Mouse (Mus musculus) neural tube, embryonic 11.5 days (tissue): ENCODE data around the gene Csk. TPM values are rescaled to one million over a fixed set of nuclear protein-coding genes. Genes with fewer than 3 reads are reported as not detected.

Experiments
- ATAC-seq: fragments of 200-750 bp; cut with Nextera tagmentation; 2 replicates; pipeline ENCODE4 v1.8.0; 2017; ENCODE audit warnings: moderate number of reproducible peaks, mild to moderate bottlenecking, moderate TSS enrichment, moderate library complexity; ENCODE audit not compliant: insufficient read depth, low FRiP score, low TSS enrichment
- DNase-seq: peaks from one replicate; pipeline ENCODE4 v3.0.0-alpha.2; 2015; ENCODE audit warnings: low spot score
- H3K27ac ChIP-seq: fragments of 300-500 bp; sonication (generic); 2 replicates; pipeline ENCODE4 v1.5.1; 2014; ENCODE audit warnings: low read depth, mild to moderate bottlenecking, low read length
- H3K27me3 ChIP-seq: fragments of 300-500 bp; sonication (generic); 2 replicates; pipeline ENCODE4 v1.6.1; 2014; ENCODE audit warnings: mild to moderate bottlenecking, low read length, mixed read lengths; ENCODE audit not compliant: control insufficient read depth, insufficient read depth
- H3K36me3 ChIP-seq: fragments of 300-500 bp; sonication (generic); 2 replicates; pipeline ENCODE4 v1.6.1; 2014; ENCODE audit warnings: mild to moderate bottlenecking, low read length, moderate library complexity, mixed read lengths; ENCODE audit not compliant: control insufficient read depth, insufficient read depth
- H3K4me1 ChIP-seq: fragments of 300-500 bp; sonication (generic); 2 replicates; pipeline ENCODE4 v1.6.1; 2014; ENCODE audit warnings: low read length, mixed read lengths; ENCODE audit not compliant: control insufficient read depth, insufficient read depth
- H3K4me2 ChIP-seq: fragments of 300-500 bp; sonication (generic); 2 replicates; pipeline ENCODE4 v1.6.1; 2014; ENCODE audit warnings: low read depth, mild to moderate bottlenecking, moderate library complexity
- H3K4me3 ChIP-seq: fragments of 300-500 bp; sonication (generic); 2 replicates; pipeline ENCODE4 v1.5.1; 2014; ENCODE audit warnings: low read depth, low read length
- H3K9ac ChIP-seq: fragments of 300-500 bp; sonication (generic); 2 replicates; pipeline ENCODE4 v1.6.1; 2014; ENCODE audit warnings: mild to moderate bottlenecking, low read length
- H3K9me3 ChIP-seq: fragments of 300-500 bp; sonication (generic); 2 replicates; pipeline ENCODE4 v1.6.1; 2016; ENCODE audit warnings: low read length; ENCODE audit not compliant: control insufficient read depth
- WGBS: fragments of 180-500 bp; shearing (Covaris S2); extraction: QIAGEN DNeasy Blood & Tissue Kit; methylation state at CpG from one replicate; pipeline ENCODE4 v1.1.7; 2014; 5-methylcytosine and 5-hydroxymethylcytosine counted together
- polyA plus RNA-seq: library from polyadenylated mRNA; unstranded; fragments of >200 nt; fragmentation: Nextera tagmentation; extraction: Ambion mirVana; gene quantifications from 2 replicates; pipeline ENCODE4 v1.2.1, GENCODE M21; 2014

Gene Csk
- polyA plus RNA-seq, 1 experiment from 2014 or later, result 35.2 TPM

DNA sequence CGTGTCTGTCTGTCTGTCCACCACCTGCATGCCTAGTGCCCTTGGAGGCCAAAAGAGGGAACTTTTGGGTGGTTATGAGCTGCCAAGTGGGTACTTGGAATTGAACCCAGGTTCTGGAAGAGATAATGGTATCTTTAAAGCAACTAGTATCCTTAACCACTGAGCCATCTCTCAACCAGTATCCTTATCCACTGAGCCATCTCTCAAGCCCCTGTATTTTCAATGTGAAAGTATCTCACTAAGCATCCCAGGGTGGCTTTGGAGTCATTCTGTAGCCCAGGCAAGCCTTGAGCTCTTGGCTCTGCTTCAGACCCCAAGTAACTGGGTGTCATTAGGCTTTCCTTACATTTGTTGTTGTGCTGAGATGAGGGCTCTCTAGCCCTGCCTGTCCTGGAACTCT, 1.5 kb upstream of the Csk start:
- Histone ChIP-seq H3K27me3 (no peaks in the 10 kb centered on the region), H3K4me1 (peaks cover 9% of the 10 kb centered on the region), H3K4me2 (no peak overlapping the region), H3K27ac (no peak overlapping the region), H3K9ac (no peak overlapping the region), H3K36me3 (no peaks in the 10 kb centered on the region), H3K9me3 (no peaks in the 10 kb centered on the region), H3K4me3 (no peak overlapping the region)
- ATAC-seq (no peak), DNase-seq (no peak)
- WGBS, result 85% methylated on average over 1 of the region's 1 CpGs

DNA sequence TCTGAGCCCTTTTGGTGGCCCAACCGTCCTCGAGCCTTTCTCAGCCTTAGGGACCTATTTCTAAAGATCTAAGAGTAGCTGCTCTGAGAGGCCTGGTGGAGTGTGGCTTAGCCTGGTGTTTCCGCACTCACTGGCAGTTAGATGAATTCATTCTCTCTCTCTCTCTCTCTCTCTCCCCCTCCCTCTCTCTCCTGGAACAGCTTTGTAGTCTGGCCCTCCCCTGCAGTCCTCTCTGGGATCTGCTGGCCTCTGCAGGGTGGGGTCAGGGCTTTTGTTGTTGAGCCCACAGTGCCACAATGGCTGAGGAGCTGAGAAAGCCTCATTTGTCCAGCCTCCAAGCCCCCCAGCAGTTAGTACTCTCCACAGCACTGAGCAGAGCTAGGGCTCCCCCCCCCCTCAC, 576 bp downstream of the Csk start:
- ATAC-seq (no peak), DNase-seq (no peak)
- Histone ChIP-seq H3K4me3 (no peak overlapping the region), H3K4me1 (peaks cover 9% of the 10 kb centered on the region), H3K9me3 (no peaks in the 10 kb centered on the region), H3K27me3 (no peaks in the 10 kb centered on the region), H3K9ac (no peak overlapping the region), H3K36me3 (no peaks in the 10 kb centered on the region), H3K4me2 (no peak overlapping the region), H3K27ac (no peak overlapping the region)
- WGBS, result 18% methylated on average over 3 of the region's 3 CpGs

DNA sequence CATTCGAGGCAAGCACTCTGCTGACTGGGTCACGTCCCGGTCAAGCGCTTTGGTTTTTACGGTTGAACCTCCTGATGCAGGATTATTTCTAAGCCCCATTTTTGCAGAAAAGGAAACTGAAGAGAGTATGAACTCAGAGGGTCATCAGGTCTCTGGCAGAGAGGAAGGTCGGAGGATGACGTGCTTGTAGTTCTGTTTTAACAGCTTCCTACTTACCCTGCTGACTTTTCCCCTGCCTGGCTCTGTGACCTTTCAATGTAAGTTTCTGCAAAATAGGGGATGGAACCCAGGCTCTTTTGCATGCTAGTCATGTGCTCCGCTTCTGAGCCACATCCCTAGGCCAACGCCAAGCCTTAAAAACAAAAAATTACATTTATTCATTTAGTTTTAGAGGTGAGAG, 1.1 kb downstream of the Csk start:
- H3K27ac ChIP-seq, result no peak overlapping the region
- no peak overlapping the region for H3K9ac ChIP-seq
- no peak overlapping the region for H3K4me2 ChIP-seq
- no peaks in the 10 kb centered on the region for H3K36me3 ChIP-seq
- H3K27me3 ChIP-seq, result no peaks in the 10 kb centered on the region
- 69% methylated on average over 9 of the region's 9 CpGs for WGBS
- no peak for DNase-seq
- H3K4me3 ChIP-seq, result no peak overlapping the region
- H3K4me1 ChIP-seq, result peaks cover 9% of the 10 kb centered on the region
- ATAC-seq, result no peak
- H3K9me3 ChIP-seq, result no peaks in the 10 kb centered on the region

DNA sequence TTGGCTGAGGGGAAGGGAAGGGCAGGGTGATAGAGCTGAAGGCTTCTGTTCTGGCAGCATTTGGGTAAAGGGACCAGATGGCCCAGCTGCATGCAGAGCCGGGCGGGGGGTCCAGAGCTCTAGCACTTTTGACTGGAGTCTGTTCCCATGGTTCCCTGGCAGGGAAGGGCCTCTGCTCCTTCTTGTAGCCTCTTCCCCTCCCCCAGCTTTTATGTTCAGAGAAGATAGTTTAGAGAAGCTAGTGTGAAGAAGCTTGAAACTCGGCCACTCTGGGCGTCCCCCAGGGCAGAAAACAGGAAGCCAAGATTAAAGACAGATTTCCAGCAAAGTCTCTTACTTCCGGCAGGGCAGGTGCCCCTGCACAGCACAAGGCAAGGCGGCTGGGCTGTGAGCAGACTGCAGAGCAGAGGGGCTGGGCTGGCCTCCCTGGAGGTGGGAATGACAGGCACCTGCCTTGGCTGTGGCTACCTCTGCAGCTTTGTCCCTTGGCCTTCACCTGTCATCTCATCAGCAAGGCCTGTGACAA, 2.6 kb downstream of the Csk start:
- WGBS, result 26% methylated on average over 6 of the region's 6 CpGs
- H3K27ac ChIP-seq, result no peak overlapping the region
- H3K4me2 ChIP-seq, result no peak overlapping the region
- ATAC-seq, result no peak
- no peak for DNase-seq
- H3K4me1 ChIP-seq, result peaks cover 9% of the 10 kb centered on the region
- no peak overlapping the region for H3K9ac ChIP-seq
- H3K4me3 ChIP-seq, result no peak overlapping the region
- no peaks in the 10 kb centered on the region for H3K9me3 ChIP-seq
- H3K36me3 ChIP-seq, result no peaks in the 10 kb centered on the region
- no peaks in the 10 kb centered on the region for H3K27me3 ChIP-seq

DNA sequence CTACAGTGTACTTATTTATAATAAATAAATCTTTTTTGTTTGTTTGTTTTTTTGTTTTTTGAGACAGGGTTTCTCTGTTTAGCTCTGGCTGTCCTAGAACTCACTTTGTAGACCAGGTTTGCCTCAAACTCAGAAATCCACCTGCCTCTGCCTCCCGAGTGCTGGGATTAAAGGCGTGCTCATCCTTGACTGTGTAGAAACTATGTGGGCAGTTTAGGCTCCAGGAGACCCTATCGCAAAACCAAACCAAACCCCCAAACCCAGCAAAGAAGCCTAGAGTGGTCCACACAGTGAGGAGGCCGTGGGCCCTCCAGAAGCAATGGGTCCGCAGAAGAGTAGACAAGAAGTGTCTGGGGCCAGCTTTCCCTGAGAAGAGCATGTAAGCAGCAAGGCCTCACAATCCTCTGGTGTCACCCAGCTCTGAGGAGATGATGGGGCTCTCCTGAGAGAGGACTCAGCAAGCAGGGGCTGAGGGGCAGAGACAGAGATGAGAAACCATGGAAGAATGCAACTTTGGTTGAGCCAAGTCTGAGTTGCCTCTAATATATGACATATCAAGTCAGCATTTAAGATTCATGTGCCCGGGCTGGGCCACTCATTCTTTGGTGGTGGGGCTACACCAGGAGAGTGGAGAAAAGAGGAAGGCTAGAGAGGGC, 3.2 kb downstream of the Csk start:
- Histone ChIP-seq H3K27ac (no peak overlapping the region), H3K9ac (no peak overlapping the region), H3K4me3 (no peak overlapping the region), H3K27me3 (no peaks in the 10 kb centered on the region), H3K4me1 (peaks cover 9% of the 10 kb centered on the region), H3K9me3 (no peaks in the 10 kb centered on the region), H3K4me2 (no peak overlapping the region), H3K36me3 (no peaks in the 10 kb centered on the region)
- DNase-seq, result no peak
- WGBS, result 90% methylated on average over 6 of the region's 6 CpGs
- ATAC-seq, result no peak

DNA sequence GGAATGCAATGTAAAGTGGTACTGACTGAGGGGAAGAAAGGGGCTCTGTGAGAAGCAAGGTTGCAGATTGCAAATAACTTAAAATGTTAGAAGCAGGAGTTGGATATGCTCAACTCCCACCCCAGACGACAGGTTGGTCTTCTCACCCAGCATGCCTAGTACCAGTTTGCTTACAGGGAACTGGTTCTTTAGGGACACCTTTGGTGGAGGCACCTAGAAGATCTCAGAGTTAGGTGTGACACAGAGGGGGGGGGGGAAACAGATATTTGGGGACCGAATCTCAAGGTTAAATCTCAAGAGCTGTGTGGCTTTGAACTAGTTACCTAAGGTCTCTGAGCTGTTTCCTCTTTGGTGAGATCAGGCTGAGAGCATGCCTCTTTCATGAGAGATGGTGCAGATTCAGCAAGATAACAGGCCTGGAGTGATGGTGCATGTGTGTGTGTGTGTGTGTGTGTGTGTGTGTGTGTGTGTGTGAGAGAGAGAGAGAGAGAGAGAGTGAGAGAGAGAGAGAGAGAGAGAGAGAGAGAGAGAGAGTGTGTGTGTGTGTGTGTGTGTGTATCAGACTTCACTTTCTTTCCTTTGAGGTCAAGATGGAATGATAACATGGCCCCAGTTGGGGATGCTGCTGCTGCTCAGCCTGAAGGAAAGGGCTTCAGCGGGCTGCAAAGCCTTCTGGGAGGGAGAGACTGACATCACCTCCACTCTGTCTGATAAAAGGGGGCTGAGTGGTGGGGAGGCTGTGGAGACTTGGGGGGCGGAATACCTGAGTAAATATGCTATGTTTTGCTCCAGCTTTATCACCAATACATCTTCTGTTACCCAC, 5.9 kb downstream of the Csk start:
- Histone ChIP-seq H3K36me3 (no peaks in the 10 kb centered on the region), H3K27me3 (no peaks in the 10 kb centered on the region), H3K9me3 (no peaks in the 10 kb centered on the region), H3K4me1 (peaks cover 23% of the 10 kb centered on the region), H3K4me2 (no peak overlapping the region), H3K9ac (no peak overlapping the region), H3K27ac (no peak overlapping the region), H3K4me3 (no peak overlapping the region)
- ATAC-seq, result no peak
- DNase-seq, result no peak
- 77% methylated on average over 4 of the region's 4 CpGs for WGBS

DNA sequence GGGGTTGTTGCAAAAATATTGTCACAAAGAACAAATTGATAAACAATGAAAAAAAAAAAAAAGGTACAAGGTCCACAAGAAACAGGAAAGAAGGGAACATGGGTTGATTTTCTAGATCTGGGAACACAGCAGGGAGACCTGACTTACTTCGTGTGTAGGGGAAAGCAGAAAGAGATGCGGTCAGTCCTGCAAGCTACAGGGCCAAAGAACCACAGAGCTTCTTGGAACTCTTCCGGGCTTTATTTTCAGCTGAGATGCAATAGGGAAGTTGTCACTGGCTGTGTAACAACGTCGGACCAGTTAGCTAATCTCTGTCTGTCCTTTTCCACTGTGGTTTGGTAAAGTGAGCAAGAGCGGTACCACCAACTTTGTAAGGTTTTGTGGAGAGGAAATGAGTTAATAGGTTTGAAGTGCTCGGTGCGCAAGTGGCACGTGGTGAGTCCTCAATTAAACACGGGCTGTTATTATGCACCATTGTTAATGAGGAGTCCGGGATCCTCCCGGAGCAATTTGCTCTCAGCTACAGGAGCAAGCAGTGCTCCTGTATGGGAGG, 6.8 kb downstream of the Csk start:
- DNase-seq (no peak), ATAC-seq (no peak)
- no peaks in the 10 kb centered on the region for H3K27me3 ChIP-seq
- peaks cover 23% of the 10 kb centered on the region for H3K4me1 ChIP-seq
- H3K27ac ChIP-seq, result no peak overlapping the region
- no peak overlapping the region for H3K4me3 ChIP-seq
- no peaks in the 10 kb centered on the region for H3K36me3 ChIP-seq
- no peak overlapping the region for H3K4me2 ChIP-seq
- H3K9me3 ChIP-seq, result no peaks in the 10 kb centered on the region
- H3K9ac ChIP-seq, result no peak overlapping the region
- WGBS, result 59% methylated on average over 12 of the region's 12 CpGs

DNA sequence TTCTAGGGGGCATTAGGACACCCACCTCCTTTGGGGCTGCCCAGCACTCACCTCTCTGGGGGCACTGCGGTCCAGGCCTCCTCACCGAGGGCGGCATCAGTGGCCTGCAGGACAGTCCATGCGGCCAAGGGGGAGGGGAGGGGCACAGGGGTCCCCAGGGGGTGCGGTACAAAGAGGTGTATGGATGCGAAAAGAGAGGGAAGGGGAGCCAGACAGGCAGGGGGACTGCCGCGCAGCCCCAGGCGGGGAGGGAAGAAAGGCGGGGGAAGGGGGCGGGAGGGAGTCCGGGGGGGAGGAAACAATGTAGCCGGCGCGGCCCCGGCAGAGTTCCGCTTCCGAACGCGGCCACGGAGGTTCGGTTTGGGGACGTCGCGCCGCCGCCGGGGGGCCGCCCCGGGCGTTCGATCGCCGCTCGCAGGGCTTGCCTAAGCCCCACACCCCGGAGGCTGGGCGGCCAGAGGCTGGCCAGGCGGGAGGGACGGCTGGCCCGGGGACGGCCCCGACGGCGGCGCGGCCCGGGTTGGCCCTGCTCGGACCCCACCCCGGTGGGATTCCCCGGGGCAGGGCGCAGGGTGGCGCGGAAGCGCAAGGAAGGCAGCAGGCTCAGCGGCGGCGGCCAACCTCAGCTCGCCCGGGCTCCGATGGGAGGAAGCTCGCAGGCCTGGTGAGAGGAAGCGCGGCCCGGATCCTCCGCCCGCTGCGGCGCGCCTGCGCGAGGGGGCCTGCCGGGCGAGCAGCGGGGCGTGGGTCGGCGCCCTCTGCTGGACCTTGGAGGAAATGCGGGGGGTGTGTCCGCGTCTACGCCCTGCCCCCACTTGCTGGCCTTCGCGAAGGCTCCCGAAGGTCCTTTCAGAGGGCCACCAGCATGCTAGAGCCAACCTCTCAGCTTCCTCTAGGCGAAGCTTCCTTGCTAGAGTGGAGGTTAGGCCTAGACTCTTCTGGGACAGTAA, 8.2 kb downstream of the Csk start:
- ATAC-seq (peak; percentile 80), DNase-seq (peak; percentile 95)
- Histone ChIP-seq H3K4me1 (peaks cover 19% of the 10 kb centered on the region), H3K27me3 (no peaks in the 10 kb centered on the region), H3K36me3 (no peaks in the 10 kb centered on the region), H3K4me3 (peak overlapping the region; percentile 97), H3K27ac (peak overlapping the region; percentile 92), H3K4me2 (peak overlapping the region; percentile 92), H3K9me3 (no peaks in the 10 kb centered on the region), H3K9ac (peak overlapping the region; percentile 98)
- under 1% methylated on average over 54 of the region's 85 CpGs for WGBS
